Mouse (Mus musculus): ENCODE measurements at regions not wholly inside any gene's neighbourhood (a gene's known extent, or its start where the extent isn't known, plus 50 kb on each side); places are given as distances from the start of the nearest gene placed in this dataset.
A peak's percentile ranks its signal among the peaks of the same experiment; 100 is the strongest.

DNA sequence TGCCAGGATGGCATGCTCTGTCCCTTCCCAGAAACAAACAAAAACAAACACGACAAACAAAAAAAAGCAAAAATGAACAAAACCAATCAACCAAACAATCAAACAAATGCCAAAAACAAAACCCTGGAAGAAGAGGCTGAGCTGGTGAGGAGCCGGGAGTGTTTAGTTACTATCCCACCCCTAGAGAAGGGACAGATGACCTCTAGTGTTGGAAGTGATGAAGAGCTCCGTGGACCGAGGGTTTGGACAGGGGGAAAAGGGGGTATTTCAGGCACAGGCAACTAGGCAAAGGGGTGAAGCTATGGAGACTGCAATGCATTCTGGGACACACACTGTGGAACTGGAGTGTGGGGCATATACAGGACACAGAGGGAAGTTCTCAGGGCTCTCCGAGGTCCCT lies 277.6 kb downstream of the Tshz3 start:
- Histone ChIP-seq H3K4me1 (ENCODE audit: control insufficient read depth, insufficient read depth, insufficient read length, low read length) (no peaks in the 10 kb centered on the region), H3K4me3 (ENCODE audit: insufficient read depth, low read depth, low read length) (no peak overlapping the region), H3K27ac (replicated peaks; ENCODE audit: low read depth, low read length) (no peak overlapping the region)

DNA sequence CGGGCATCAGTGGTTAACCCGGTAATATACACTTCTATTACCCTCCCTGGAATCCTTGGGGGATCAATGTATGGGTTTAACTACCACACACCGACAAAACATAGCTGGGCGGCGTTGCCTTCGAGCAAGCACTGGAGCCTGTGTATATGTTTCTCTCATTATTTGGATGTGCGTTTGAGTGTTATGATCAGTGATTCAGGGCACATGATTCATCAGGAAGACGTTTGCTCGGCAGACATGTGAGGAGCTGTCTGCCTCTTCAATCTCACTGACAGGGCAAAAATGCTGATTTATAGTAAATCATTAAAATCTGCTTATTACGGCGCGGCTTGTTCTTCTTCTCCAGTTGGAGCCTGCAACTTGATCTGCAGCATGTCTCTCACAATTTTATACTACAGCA lies 279.9 kb downstream of the Tshz3 start:
- no peak overlapping the region for H3K27ac ChIP-seq (replicated peaks; ENCODE audit: low read depth, low read length)
- no peak overlapping the region for H3K4me3 ChIP-seq (ENCODE audit: insufficient read depth, low read depth, low read length)
- H3K4me1 ChIP-seq (ENCODE audit: control insufficient read depth, insufficient read depth, insufficient read length, low read length), result no peaks in the 10 kb centered on the region

DNA sequence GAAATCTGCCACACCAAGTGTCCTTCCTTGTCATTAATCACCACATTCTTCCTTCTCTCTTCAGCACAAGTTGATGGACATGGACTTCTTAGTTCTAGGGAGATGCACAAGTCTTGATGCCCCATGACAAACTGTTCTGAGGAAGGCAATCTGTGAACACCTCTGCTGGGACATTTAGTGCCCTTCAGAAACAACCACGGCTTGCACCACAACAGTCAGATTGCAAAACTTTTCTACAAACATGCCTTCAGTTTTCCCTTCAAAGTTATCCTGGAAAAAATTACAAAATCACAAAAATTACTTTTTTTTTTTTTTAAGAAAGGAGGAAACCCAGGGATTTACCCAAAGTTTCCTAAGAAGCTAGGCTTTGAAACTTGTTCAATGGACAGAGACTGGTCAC lies 291.5 kb downstream of the Tshz3 start:
- Histone ChIP-seq H3K27ac (replicated peaks; ENCODE audit: low read depth, low read length) (no peak overlapping the region), H3K4me3 (ENCODE audit: insufficient read depth, low read depth, low read length) (no peak overlapping the region), H3K4me1 (ENCODE audit: control insufficient read depth, insufficient read depth, insufficient read length, low read length) (no peaks in the 10 kb centered on the region)

DNA sequence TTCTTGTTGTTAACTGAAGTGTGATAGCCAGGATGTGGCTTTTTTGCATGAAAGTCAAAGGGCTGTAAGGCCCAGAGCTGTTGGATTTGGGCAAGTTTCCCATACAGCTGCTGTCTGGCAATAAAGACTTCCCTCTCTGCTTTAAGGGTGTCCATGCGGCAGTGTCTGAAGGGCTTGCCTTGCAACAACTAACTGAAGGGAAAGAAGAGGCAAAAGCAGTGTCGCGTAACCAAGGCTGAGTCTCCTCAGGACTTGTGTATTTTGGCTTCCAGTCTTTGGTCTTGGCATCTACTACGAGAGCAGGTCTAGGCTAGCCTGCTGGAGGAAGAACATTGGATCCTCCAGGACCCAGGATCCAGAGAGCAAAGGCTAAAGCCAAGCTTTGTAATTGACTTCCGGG lies 306.7 kb downstream of the Tshz3 start:
- peaks cover 6% of the 10 kb centered on the region; the same call in 1 of the 2 replicates for H3K4me1 ChIP-seq (ENCODE audit: control insufficient read depth, insufficient read depth, insufficient read length, low read length)
- no peak overlapping the region for H3K4me3 ChIP-seq (ENCODE audit: insufficient read depth, low read depth, low read length)
- H3K27ac ChIP-seq (replicated peaks; ENCODE audit: low read depth, low read length), result no peak overlapping the region

DNA sequence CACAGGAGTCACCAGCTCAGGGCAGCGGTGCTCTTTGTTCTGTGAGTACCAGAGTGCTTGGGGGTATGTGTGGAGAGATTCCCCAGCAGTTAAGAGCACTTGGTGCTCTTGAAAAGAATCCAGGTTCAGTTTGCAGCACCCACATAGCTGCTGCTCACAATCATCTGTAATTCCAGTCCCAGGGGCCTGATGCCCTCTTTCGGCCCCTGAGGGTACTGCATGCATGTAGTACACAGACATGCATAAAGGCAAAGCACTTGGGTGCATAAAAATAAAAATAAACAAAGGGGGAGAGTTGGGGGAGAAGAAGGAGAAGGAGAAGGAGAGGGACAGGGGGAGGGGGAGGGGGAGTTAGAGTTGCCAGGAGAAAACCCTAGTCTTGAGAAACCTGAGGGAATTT lies 307.8 kb downstream of the Tshz3 start:
- Histone ChIP-seq H3K27ac (replicated peaks; ENCODE audit: low read depth, low read length) (no peak overlapping the region), H3K4me1 (ENCODE audit: control insufficient read depth, insufficient read depth, insufficient read length, low read length) (peaks cover 8% of the 10 kb centered on the region; the same call in 1 of the 2 replicates), H3K4me3 (ENCODE audit: insufficient read depth, low read depth, low read length) (no peak overlapping the region)

DNA sequence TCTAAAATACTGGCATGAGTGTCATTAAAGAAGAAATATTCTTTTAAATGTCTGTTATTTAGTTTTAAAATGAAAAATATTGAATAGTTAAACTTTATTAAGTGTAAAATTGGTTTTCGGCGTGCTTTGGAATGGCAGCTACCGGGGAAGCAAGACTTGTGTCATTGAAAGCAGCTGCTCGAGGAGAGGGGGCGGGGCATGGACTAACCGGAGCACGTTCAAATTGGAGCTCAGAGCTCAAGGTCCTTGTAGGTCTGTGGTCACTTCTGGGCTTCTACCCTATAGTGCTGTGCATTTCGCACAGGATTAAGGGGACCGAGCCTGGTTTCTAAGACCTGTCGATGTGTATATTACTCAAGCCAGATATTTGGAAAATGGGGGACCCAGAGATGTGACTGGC lies 309.0 kb downstream of the Tshz3 start:
- no peak overlapping the region for H3K4me3 ChIP-seq (ENCODE audit: insufficient read depth, low read depth, low read length)
- peaks cover 16% of the 10 kb centered on the region for H3K4me1 ChIP-seq (ENCODE audit: control insufficient read depth, insufficient read depth, insufficient read length, low read length)
- H3K27ac ChIP-seq (replicated peaks; ENCODE audit: low read depth, low read length), result no peak overlapping the region

DNA sequence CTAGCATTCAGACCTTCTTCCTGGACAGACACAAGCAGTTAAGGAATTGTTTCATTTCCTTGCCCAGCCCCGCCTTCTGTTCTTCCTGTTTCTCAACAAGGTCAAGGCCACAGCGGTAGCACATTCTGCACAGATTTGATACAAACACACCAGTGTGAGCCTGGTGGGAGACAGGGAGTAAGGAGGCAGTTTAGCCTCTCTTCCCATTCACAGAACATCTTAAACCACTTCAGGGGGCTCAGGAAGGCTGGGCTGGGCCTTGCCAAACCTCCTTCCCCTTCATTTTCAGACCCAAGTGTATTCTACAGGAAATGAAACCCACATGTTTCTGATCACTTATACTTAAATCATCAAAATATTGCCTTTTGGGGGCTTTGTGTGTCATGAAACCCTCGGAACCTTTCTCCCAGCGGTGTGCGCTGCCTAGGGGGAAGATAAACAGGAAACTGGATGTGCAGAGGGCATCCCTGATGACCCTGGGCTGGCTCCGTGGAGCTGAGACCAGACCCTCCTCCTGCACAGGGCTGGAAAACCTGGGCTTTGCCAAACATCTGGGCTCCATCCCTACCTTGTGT lies 313.3 kb downstream of the Tshz3 start:
- no peak overlapping the region for H3K4me3 ChIP-seq (ENCODE audit: insufficient read depth, low read depth, low read length)
- H3K4me1 ChIP-seq (ENCODE audit: control insufficient read depth, insufficient read depth, insufficient read length, low read length), result peaks cover 16% of the 10 kb centered on the region
- H3K27ac ChIP-seq (replicated peaks; ENCODE audit: low read depth, low read length), result peak overlapping the region; percentile 45

DNA sequence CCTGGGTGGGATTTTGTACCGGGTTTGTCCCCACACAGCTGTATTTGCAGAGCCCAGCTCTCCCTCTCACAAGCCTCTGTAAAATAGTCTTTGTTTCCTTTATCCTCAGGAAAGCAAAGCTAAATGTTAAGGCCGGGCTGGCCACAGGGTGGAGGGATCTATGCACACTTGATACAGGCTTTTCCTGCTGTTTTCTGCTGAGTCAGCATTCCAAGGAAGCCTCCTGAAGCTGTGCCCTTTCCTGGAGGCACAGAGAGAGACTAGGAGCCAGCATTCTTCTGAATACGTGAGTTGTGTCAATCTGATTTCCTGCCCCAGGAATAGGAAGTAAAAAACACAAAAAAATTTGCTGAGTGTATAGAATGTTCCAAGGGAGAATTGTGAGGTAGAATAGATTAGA lies 322.2 kb downstream of the Tshz3 start:
- H3K4me1 ChIP-seq (ENCODE audit: control insufficient read depth, insufficient read depth, insufficient read length, low read length), result no peaks in the 10 kb centered on the region
- no peak overlapping the region for H3K4me3 ChIP-seq (ENCODE audit: insufficient read depth, low read depth, low read length)
- H3K27ac ChIP-seq (replicated peaks; ENCODE audit: low read depth, low read length), result no peak overlapping the region

DNA sequence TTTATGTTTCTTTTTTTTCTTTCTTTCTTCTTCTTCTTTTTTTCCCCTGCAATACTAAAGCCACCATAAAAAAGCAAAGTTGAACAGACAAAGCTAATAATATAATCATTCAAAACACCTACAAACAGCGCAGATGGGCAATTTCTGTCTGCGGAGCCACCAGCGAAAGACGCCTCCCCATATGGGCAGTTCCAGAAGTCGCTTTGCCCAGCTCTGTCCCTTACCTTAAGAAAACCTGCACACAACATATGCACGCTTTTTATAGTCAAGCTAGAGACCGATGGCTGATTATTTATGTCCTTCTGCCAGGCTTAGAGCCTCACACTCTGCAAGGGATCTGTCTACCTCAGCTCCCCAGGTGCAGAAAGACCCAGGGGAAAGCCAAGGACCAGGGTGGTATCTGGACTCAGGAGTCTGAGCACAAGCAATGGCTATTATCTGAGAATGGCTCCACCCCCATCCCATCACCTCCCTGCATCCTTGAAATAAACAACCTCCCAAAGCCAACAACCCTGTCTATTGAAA lies 326.6 kb downstream of the Tshz3 start:
- Histone ChIP-seq H3K4me3 (ENCODE audit: insufficient read depth, low read depth, low read length) (no peak overlapping the region), H3K27ac (replicated peaks; ENCODE audit: low read depth, low read length) (no peak overlapping the region), H3K4me1 (ENCODE audit: control insufficient read depth, insufficient read depth, insufficient read length, low read length) (no peaks in the 10 kb centered on the region)

DNA sequence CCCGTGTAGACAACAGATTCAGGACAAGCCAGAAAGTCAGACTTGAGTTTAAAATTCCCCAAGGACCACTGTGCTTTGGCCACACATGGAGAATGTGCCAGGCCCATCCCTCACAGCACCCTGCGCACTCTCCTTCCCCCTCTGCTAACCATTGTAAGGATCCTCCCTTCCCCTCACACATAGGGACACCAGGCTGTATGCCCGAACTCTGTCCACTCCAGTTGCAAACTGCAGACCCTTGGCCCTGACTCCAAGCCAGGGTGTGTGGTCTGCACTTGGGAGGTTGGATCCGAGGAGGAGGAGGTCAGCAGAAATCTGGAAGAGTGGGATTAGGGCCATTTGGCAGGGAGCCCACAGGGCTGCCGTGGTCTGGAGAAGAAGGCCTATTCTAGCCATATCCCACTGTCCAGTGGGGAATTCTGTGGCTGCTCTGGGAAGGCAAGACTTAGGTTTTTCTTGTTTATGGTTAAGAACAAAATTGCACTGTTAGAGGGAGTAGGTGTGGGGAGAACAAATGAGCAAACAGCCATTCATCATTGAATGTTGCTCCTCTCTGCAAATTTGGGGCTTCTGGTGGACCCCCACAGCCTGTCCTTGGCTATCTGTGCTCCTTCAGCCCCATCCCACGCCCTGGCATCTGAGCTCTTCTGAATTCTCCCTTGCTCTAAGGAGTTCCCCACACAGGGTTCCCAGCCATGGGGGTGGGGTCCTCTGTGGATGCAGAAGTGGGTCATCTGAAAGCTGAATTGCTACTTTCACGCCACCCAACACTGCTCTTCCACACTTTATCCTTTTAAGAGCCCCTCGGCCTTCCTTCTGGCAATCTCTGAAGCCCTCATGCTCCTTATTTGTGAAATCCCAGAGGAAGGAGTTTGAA lies 366.9 kb downstream of the Tshz3 start:
- H3K27ac ChIP-seq (replicated peaks; ENCODE audit: low read depth, low read length), result no peak overlapping the region
- no peak overlapping the region for H3K4me3 ChIP-seq (ENCODE audit: insufficient read depth, low read depth, low read length)
- no peaks in the 10 kb centered on the region for H3K4me1 ChIP-seq (ENCODE audit: control insufficient read depth, insufficient read depth, insufficient read length, low read length)

DNA sequence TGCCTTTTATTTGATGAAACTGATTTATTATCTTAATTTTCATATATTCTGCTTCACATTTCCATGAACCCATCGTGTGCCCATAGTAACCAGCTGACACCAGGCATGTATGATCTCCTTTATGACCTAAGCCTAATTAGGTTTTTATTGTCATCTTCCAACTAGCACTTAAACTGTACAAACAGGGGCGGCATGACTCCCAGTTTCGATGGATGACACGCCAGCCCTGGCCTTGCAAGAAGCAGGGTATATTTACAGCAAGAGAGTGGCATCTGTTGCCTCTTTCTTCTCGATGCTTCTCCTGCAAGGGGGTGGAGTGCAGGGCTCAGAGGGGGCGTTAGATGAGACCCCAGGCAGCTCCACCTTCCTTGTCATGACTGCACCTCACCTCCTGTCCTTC lies 379.8 kb downstream of the Tshz3 start:
- H3K4me3 ChIP-seq (ENCODE audit: insufficient read depth, low read depth, low read length), result no peak overlapping the region
- H3K27ac ChIP-seq (replicated peaks; ENCODE audit: low read depth, low read length), result no peak overlapping the region
- H3K4me1 ChIP-seq (ENCODE audit: control insufficient read depth, insufficient read depth, insufficient read length, low read length), result no peaks in the 10 kb centered on the region

DNA sequence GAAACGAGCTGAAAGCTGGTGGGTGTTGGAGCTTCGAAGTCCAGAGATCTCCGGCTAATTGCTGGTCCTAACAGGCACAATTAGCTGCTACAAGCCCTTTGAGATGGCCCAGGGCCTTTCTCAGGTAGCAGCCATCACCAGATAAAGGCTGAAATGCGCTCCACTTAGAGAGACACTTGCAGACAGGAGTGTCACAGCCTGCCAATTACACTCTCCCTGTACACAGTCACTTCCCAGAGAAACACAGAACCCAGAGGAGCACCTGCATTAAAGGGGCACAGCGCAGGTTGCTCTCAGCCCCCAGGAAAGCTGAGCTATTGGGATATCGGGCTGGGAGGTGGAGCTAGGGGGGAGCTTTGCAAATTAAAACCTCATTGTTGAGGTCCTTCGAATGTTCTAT lies 380.2 kb downstream of the Tshz3 start:
- no peaks in the 10 kb centered on the region for H3K4me1 ChIP-seq (ENCODE audit: control insufficient read depth, insufficient read depth, insufficient read length, low read length)
- H3K4me3 ChIP-seq (ENCODE audit: insufficient read depth, low read depth, low read length), result no peak overlapping the region
- H3K27ac ChIP-seq (replicated peaks; ENCODE audit: low read depth, low read length), result no peak overlapping the region

DNA sequence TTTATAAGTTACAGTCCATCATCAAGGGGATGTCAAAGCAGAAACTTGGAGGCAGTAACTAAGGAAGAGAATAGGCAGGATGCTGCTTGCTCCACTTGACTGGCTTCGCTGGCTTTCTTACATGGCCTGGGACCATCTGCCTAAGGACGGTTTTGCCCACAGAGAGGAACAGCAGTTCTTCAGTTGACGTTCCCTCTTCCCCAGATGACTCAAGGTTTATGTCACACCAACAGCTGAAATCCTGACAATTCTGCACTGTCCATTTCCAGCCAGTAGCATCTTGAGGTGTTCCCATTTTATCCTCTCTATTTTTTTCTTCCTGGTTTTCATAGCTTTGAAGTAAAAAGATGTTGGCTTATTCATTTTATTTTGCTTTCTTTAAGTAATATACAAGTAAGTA lies 391.8 kb downstream of the Tshz3 start:
- H3K4me1 ChIP-seq (ENCODE audit: control insufficient read depth, insufficient read depth, insufficient read length, low read length), result no peaks in the 10 kb centered on the region
- H3K4me3 ChIP-seq (ENCODE audit: insufficient read depth, low read depth, low read length), result no peak overlapping the region
- H3K27ac ChIP-seq (replicated peaks; ENCODE audit: low read depth, low read length), result no peak overlapping the region

DNA sequence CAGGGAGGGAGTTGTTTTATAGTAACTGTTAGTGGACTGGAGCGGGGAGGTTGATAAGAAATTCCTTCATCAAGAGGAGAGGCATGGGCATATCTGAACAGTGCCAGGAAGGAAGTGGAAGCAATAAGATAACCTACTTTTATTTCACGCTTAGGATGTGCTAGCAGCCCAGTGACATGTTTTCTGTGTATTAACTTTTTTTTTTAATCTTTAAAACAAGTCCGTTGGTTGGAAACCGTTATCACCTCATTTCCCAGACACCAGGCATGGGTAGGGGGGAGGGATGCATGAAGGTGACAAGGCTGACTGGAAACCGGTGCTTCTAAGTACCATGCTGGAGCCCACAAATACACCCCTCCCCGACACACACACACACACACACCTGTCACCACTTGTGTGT lies 394.7 kb downstream of the Tshz3 start:
- Histone ChIP-seq H3K4me3 (ENCODE audit: insufficient read depth, low read depth, low read length) (no peak overlapping the region), H3K4me1 (ENCODE audit: control insufficient read depth, insufficient read depth, insufficient read length, low read length) (no peaks in the 10 kb centered on the region), H3K27ac (replicated peaks; ENCODE audit: low read depth, low read length) (no peak overlapping the region)

DNA sequence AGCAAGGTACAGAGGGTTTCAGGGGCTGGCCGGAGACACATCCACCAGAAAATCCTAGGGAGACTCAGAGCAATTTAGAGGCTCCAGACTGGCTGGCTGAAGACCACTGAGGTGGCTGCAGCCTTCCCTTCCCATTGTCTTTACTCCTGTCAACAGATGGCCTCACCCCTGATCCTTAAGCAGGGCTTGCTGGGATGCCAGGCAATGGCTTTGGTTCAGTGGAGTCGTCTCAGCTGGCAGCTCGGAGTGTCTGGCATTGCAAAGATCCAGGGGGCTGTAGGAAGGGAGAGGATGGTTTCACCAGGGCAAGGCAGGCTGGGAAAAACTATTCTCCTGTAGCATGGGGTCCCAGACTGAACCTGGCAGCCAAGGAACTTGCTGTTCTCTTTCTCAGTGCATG lies 395.8 kb downstream of the Tshz3 start:
- Histone ChIP-seq H3K27ac (replicated peaks; ENCODE audit: low read depth, low read length) (no peak overlapping the region), H3K4me1 (ENCODE audit: control insufficient read depth, insufficient read depth, insufficient read length, low read length) (no peaks in the 10 kb centered on the region), H3K4me3 (ENCODE audit: insufficient read depth, low read depth, low read length) (no peak overlapping the region)

DNA sequence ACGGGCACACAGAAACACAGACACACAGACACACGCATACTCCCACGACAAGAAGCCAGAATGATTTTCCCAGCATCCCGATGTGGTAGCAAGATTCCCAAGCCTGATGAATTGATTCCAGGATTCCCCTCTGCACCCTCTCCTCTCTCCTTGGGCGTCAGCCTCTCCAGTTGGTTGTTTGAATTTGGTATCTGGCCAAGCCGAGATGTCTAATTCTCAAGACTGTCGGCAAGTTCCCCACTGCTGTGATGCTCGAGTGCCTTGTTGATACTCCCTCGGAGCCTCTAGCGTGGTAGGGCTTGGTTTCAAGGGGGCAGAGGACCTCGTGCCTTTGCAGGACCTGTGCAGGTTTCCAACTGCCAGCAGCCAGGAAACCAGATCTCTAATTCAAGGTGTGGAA lies 397.9 kb downstream of the Tshz3 start:
- no peaks in the 10 kb centered on the region for H3K4me1 ChIP-seq (ENCODE audit: control insufficient read depth, insufficient read depth, insufficient read length, low read length)
- H3K27ac ChIP-seq (replicated peaks; ENCODE audit: low read depth, low read length), result no peak overlapping the region
- H3K4me3 ChIP-seq (ENCODE audit: insufficient read depth, low read depth, low read length), result no peak overlapping the region
